Mouse (Mus musculus) CD4-positive helper T cell, adult 2 months (primary cell): ENCODE results near the gene Gm3415.
"Not testable (repeated sequence)": the region's sequence is repeated elsewhere in the genome, so short reads cannot be mapped to it uniquely, and the experiment has no call there.

Source experiments
- DNase-seq: peaks from one replicate; pipeline ENCODE4 v3.0.0-alpha.2; 2012; ENCODE audit warnings: low read depth, missing footprints, low spot score

The Gm3415 gene

GRCm38 (mm10) chr5:146555836-146556235 is at the start of gene Gm3415:
TSS of gene Gm3415 (plus strand) at chr5:146556136.
- DNase-seq = not testable (repeated sequence)

- not testable (repeated sequence) for DNase-seq
Observed at GRCm38 (mm10) chr5:146513823-146514222, 42.1 kb upstream of the Gm3415 start, which contains the start of gene Gm3402. TSS of gene Gm3402 (plus strand) at chr5:146514123.

GRCm38 (mm10) chr5:146525501-146525900 is 30.4 kb upstream of the Gm3415 start, which contains the start of gene Gm3404:
TSS of gene Gm3404 (plus strand) at chr5:146525801.
- not testable (repeated sequence) for DNase-seq

- DNase-seq = not testable (repeated sequence)
Observed at GRCm38 (mm10) chr5:146537347-146537746, 18.6 kb upstream of the Gm3415 start, which contains the start of gene Gm3409. TSS of gene Gm3409 (plus strand) at chr5:146537647.

GRCm38 (mm10) chr5:146564259-146564658 is 8.3 kb downstream of the Gm3415 start:
- no peak for DNase-seq

GRCm38 (mm10) chr5:146567054-146567453 is 11.1 kb downstream of the Gm3415 start:
- DNase-seq = peak; percentile 28

- not testable (repeated sequence) for DNase-seq
Observed at GRCm38 (mm10) chr5:146570179-146570578, 14.2 kb downstream of the Gm3415 start.

- DNase-seq = not testable (repeated sequence)
Observed at GRCm38 (mm10) chr5:146571830-146572734, 16.1 kb downstream of the Gm3415 start.

GRCm38 (mm10) chr5:146572735-146573042 is 16.8 kb downstream of the Gm3415 start:
- not testable (repeated sequence) for DNase-seq

- no peak for DNase-seq
Observed at GRCm38 (mm10) chr5:146576668-146577067, 20.7 kb downstream of the Gm3415 start.

GRCm38 (mm10) chr5:146584156-146584477 is 28.2 kb downstream of the Gm3415 start:
- no peak for DNase-seq

GRCm38 (mm10) chr5:146584478-146585306 is 28.8 kb downstream of the Gm3415 start, which contains the start of gene Gpr12:
TSS of gene Gpr12 (minus strand) at chr5:146585239.
- DNase-seq = no peak

- DNase-seq = no peak
Observed at GRCm38 (mm10) chr5:146585307-146585651, 29.3 kb downstream of the Gm3415 start.

GRCm38 (mm10) chr5:146586357-146587070 is 30.6 kb downstream of the Gm3415 start:
- DNase-seq = no peak

GRCm38 (mm10) chr5:146590987-146591386 is 35.1 kb downstream of the Gm3415 start:
- DNase-seq = no peak

GRCm38 (mm10) chr5:146591636-146592035 is 35.7 kb downstream of the Gm3415 start:
- DNase-seq = no peak

GRCm38 (mm10) chr5:146592580-146592979 is 36.6 kb downstream of the Gm3415 start:
- DNase-seq = no peak

GRCm38 (mm10) chr5:146596612-146597502 is 40.9 kb downstream of the Gm3415 start:
- no peak for DNase-seq

- DNase-seq = no peak
Observed at GRCm38 (mm10) chr5:146597503-146597874, 41.6 kb downstream of the Gm3415 start.

GRCm38 (mm10) chr5:146598215-146599119 is 42.5 kb downstream of the Gm3415 start:
- no peak for DNase-seq
